Mouse (Mus musculus) forebrain, embryonic 12.5 days (tissue): ENCODE data around the gene Tmem125. TPM values are rescaled to one million over a fixed set of nuclear protein-coding genes. Genes with fewer than 3 reads are reported as not detected.
"Not testable (repeated sequence)": the region's sequence is repeated elsewhere in the genome, so short reads cannot be mapped to it uniquely, and the experiment has no call there.

Experiments used
- ATAC-seq: fragments of 200-750 bp; cut with Nextera tagmentation; 2 replicates; pipeline ENCODE4 v1.8.0; 2017; ENCODE audit warnings: moderate TSS enrichment; ENCODE audit not compliant: low FRiP score
- H3K27ac ChIP-seq: fragments of 300-500 bp; sonication (generic); 2 replicates; pipeline ENCODE4 v1.5.1; 2016; ENCODE audit warnings: mild to moderate bottlenecking
- H3K27me3 ChIP-seq: fragments of 300-500 bp; sonication (generic); 2 replicates; pipeline ENCODE4 v1.6.1; 2016; ENCODE audit warnings: mild to moderate bottlenecking
- H3K36me3 ChIP-seq: fragments of 300-500 bp; sonication (generic); replicated peaks from 2 replicates; pipeline ENCODE4 v1.6.1; 2016; ENCODE audit warnings: mild to moderate bottlenecking
- H3K4me1 ChIP-seq: fragments of 300-500 bp; sonication (generic); 2 replicates; pipeline ENCODE4 v1.6.1; 2016
- H3K4me2 ChIP-seq: fragments of 300-500 bp; sonication (generic); 2 replicates; pipeline ENCODE4 v1.6.1; 2016; ENCODE audit warnings: mild to moderate bottlenecking, moderate library complexity
- H3K4me3 ChIP-seq: fragments of 300-500 bp; sonication (generic); replicated peaks from 2 replicates; pipeline ENCODE4 v1.5.1; 2016; ENCODE audit warnings: mild to moderate bottlenecking
- H3K9ac ChIP-seq: fragments of 300-500 bp; sonication (generic); 2 replicates; pipeline ENCODE4 v1.6.1; 2016; ENCODE audit warnings: mild to moderate bottlenecking
- H3K9me3 ChIP-seq: fragments of 300-500 bp; sonication (generic); 2 replicates; pipeline ENCODE4 v1.6.1; 2016
- WGBS: fragments of 180-500 bp; shearing (Covaris S2); methylation state at CpG from one replicate; pipeline ENCODE4 v1.1.7; 2016; 5-methylcytosine and 5-hydroxymethylcytosine counted together
- polyA plus RNA-seq: library from polyadenylated mRNA; unstranded; fragments of >200 nt; fragmentation: Nextera tagmentation; extraction: Ambion mirVana; gene quantifications from 2 replicates; pipeline ENCODE4 v1.2.1, GENCODE M21; 2016

The Tmem125 gene
- polyA plus RNA-seq, 1 experiment from 2014 or later: not detected

DNA sequence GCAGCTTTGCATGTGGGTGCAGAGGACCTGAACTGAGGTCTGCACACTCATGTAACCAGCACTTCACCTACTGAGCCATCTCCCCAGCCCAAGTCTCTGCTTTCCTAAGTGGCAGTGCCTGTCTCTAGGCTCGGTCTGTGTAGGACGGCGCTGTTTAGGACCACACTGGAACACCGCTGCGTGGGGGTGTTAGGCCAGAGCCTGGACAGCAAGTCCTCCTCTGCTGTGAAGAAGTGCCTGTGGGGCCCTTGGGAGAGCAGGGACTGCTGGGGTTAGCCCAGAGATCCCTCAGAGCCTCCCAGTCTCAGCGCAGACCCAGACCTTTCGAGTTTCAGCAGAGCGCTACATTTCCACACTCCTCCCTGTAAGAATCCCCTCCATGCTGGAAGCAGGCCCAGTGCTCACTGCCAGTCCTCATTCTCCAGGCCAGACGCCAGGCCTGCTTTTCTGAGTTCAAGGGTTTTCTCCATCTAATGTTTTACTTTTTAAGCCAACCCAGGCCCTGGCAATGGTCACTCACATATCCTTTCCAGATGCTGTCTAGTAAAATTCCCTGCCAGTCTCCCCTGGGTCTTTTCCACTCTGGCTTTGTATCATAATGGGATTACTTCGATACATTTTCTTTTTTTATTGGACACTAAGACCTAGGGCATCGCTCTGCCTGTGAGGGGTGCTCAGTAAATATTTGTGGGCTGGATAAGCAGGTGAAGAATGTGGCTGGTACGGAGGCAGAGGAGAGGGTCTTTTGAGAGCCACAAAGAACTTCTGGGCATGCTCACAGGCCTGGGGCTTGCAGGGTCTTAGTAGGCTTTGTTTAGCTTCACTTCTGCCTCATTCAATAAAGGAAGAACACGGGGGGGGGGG, 20.4 kb upstream of the Tmem125 start:
- Histone ChIP-seq H3K27me3 (peaks cover 2% of the 10 kb centered on the region), H3K4me2 (no peak overlapping the region), H3K36me3 (no peaks in the 10 kb centered on the region), H3K9me3 (no peaks in the 10 kb centered on the region), H3K4me1 (peaks cover 12% of the 10 kb centered on the region; the same call in 1 of the 2 replicates), H3K27ac (no peak overlapping the region), H3K9ac (no peak overlapping the region), H3K4me3 (no peak overlapping the region)
- WGBS: 71% methylated on average over 13 of the region's 13 CpGs
- ATAC-seq: no peak

DNA sequence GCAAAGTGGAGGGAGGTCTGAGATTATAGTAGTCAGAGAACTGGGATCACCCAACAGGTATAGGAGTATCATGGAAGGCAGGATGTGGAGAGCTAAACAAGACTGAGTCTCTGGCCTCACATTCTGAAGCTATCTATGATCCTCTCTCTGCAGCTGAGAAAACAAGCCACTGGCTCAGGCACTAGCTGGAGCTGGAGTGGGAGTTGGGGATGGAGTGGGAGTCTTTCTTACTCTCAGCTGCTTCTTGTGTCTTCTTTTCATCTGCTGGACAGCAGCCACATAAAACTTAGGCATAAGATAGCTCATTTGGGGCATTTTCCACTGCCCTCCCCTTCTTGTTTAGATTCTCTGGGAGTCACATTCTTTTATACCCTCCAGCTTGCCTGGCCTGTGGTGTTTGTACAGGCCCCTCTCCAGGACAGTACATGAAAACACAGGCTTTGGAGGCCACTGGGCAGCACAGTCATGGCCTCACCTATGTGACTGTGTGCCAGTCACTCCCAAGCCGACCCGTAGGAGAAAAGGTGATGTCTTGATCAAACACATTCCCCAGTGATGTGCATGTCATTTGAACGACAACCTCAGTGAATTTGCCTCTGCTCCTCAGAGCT, 9.3 kb upstream of the Tmem125 start:
- no peak overlapping the region for H3K9ac ChIP-seq
- no peaks in the 10 kb centered on the region for H3K4me1 ChIP-seq
- no peaks in the 10 kb centered on the region for H3K9me3 ChIP-seq
- WGBS: 86% methylated on average over 3 of the region's 3 CpGs
- H3K4me2 ChIP-seq: no peak overlapping the region
- no peaks in the 10 kb centered on the region for H3K27me3 ChIP-seq
- no peak for ATAC-seq
- H3K36me3 ChIP-seq: no peaks in the 10 kb centered on the region
- H3K4me3 ChIP-seq: no peak overlapping the region
- no peak overlapping the region for H3K27ac ChIP-seq

DNA sequence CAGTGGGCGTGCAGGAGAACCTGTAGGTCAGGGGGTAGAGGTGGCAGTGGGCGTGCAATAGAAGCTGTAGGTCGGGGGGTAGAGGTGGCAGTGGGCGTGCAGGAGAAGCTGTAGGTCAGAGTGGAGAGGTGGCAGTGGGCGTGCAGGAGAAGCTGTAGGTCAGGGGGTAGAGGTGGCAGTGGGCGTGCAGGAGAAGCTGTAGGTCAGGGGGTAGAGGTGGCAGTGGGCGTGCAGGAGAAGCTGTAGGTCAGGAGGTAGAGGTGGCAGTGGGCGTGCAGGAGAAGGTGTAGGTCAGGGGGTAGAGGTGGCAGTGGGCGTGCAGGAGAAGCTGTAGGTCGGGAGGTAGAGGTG, 4.3 kb upstream of the Tmem125 start:
- H3K9me3 ChIP-seq, H3K27ac ChIP-seq, H3K36me3 ChIP-seq, ATAC-seq, H3K4me3 ChIP-seq, H3K9ac ChIP-seq, H3K4me2 ChIP-seq, H3K27me3 ChIP-seq, H3K4me1 ChIP-seq: not testable (repeated sequence)
- 88% methylated on average over 10 of the region's 10 CpGs for WGBS

DNA sequence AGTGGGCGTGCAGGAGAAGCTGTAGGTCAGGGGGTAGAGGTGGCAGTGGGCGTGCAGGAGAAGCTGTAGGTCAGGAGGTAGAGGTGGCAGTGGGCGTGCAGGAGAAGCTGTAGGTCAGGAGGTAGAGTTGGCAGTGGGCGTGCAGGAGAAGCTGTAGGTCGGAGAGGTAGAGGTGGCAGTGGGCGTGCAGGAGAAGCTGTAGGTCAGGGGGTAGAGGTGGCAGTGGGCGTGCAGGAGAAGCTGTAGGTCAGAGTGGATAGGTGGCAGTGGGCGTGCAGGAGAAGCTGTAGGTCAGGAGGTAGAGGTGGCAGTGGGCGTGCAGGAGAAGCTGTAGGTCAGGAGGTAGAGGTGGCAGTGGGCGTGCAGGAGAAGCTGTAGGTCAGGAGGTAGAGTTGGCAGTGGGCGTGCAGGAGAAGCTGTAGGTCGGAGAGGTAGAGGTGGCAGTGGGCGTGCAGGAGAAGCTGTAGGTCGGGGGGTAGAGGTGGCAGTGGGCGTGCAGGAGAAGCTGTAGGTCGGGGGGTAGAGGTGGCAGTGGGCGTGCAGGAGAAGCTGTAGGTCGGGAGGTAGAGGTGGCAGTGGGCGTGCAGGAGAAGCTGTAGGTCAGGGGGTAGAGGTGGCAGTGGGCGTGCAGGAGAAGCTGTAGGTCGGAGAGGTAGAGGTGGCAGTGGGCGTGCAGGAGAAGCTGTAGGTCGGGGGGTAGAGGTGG, 3.7 kb upstream of the Tmem125 start:
- not testable (repeated sequence) for ATAC-seq, H3K27ac ChIP-seq, H3K27me3 ChIP-seq, H3K4me3 ChIP-seq, H3K36me3 ChIP-seq, H3K4me1 ChIP-seq, H3K9ac ChIP-seq, H3K9me3 ChIP-seq, H3K4me2 ChIP-seq
- WGBS: 90% methylated on average over 23 of the region's 23 CpGs

DNA sequence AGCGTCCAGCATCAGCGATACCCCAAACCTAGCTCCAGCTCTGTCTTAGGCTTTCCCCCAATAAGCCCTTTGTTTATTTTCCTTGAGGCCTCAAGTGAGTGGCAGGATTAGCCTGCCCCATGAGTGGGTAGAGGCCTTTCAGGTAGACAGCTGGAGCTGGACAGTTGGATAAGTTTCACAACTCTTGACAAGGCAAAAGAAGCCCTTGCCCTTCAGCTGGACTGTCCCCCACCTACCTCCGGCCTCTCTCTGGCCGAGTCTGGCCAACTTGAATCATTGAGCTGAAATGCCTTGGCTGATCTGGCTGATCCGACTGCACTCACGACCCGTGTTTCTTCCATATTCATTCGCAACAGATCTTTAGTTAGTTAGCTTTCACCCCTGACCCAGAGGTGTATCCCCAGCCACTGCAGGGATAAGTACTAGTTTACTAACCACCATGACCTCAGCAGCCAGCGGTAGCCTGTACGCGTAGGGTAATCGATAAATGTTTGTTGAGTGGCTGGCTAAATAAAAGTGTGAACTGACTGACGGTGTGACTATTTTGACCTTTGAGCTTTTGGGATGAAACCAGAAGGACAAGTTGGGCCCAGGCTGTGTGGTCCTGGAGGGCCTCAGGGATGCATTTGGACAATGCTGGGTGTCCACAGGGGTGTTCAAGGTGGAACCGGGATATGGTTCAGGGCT, 740 bp upstream of the Tmem125 start:
- no peak overlapping the region for H3K9ac ChIP-seq
- WGBS: 77% methylated on average over 14 of the region's 14 CpGs
- no peak overlapping the region for H3K4me2 ChIP-seq
- peaks cover 9% of the 10 kb centered on the region; the same call in 1 of the 2 replicates for H3K4me1 ChIP-seq
- 0 out of 2 replicates have a peak, but pooled peaks cover 3% of the 10 kb centered on the region for H3K9me3 ChIP-seq
- no peak overlapping the region for H3K27ac ChIP-seq
- peaks cover 20% of the 10 kb centered on the region for H3K27me3 ChIP-seq
- no peak for ATAC-seq
- H3K4me3 ChIP-seq: no peak overlapping the region
- no peaks in the 10 kb centered on the region for H3K36me3 ChIP-seq

DNA sequence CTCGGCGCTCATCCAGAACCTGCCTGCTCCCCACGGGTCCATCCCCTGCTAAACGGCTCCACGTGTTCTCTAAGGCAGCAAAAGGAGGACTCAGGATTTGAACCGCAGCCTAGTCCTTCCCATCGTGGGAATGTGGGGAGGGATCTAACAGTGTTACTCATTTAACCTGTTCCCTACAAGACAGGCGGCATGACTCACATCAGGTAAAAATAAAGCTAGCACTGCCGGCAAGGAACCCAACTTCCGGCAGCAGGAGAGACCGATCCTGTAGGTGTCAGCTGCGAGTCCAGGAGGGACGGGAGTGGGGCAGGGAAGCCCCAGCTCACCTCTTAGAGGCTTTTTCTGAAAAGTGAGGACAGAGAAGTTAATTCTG, 700 bp downstream of the Tmem125 start:
- 21% methylated on average over 13 of the region's 13 CpGs for WGBS
- Histone ChIP-seq H3K9me3 (0 out of 2 replicates have a peak, but pooled peaks cover 3% of the 10 kb centered on the region), H3K4me2 (peak overlapping the region; percentile 57), H3K36me3 (no peaks in the 10 kb centered on the region), H3K4me1 (peaks cover 9% of the 10 kb centered on the region; the same call in 1 of the 2 replicates), H3K27ac (no peak overlapping the region), H3K27me3 (peaks cover 23% of the 10 kb centered on the region), H3K9ac (no peak overlapping the region), H3K4me3 (peak overlapping the region; percentile 29; the same call in 1 of the 2 replicates)
- ATAC-seq: no peak

DNA sequence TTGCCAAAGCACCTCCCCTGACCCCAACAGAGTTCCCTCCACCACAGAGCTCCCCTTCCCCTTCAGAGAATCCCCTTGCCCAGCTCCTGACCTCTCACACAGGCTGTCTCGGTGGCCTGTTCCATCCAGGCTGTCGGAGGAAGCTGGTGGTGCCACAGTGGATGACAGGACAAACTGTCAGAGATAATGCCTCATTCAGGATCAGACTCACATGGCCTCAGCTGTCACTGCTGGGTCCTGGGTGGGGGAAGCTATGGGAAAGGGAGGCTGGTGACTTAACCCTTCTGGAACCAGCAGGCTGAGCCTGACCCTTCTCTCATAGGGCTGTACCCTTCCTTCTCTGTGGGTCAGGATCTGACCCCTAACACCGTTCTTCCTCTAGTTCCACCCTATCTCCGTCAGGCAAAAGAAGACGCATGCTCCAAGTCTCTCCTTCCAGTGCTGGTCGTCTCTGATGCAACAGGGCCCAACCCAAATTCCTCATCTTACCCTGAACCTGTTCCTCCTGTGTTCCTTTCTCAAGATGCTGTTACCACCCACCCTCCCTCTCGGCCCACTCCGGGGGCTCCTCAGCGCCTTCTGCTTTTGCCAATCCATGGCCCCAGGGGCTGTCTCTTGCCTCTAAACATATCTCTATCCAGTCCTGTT, 1.2 kb downstream of the Tmem125 start:
- 69% methylated on average over 9 of the region's 9 CpGs for WGBS
- no peak overlapping the region for H3K4me3 ChIP-seq
- H3K4me2 ChIP-seq: peak overlapping the region; percentile 57; the same call in 1 of the 2 replicates
- H3K27ac ChIP-seq: no peak overlapping the region
- no peak for ATAC-seq
- H3K27me3 ChIP-seq: peaks cover 23% of the 10 kb centered on the region
- no peaks in the 10 kb centered on the region for H3K36me3 ChIP-seq
- H3K9ac ChIP-seq: no peak overlapping the region
- peaks cover 9% of the 10 kb centered on the region; the same call in 1 of the 2 replicates for H3K4me1 ChIP-seq
- 0 out of 2 replicates have a peak, but pooled peaks cover 3% of the 10 kb centered on the region for H3K9me3 ChIP-seq

DNA sequence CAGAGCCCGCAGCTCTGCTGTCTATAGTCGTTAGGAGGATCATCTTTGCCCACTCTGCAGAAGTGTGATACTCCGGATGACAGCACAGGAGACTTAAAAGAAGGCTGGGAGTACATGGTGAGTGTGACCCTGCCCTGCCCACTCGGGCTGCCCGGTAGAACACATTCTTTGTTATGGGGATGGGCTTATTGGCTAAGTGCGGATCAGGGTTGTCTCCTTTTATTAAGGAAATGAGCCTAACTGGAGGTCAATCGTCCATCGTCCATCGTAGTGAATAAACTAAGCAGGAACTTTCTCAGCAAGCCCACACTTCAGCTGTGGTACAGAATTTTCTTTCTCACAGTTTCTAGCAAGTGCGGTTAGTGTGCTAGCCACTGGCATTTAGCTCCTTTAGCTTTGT, 3.9 kb downstream of the Tmem125 start:
- H3K9me3 ChIP-seq: no peaks in the 10 kb centered on the region
- no peak overlapping the region for H3K4me3 ChIP-seq
- H3K4me1 ChIP-seq: peaks cover 9% of the 10 kb centered on the region; the same call in 1 of the 2 replicates
- H3K4me2 ChIP-seq: no peak overlapping the region
- peaks cover 23% of the 10 kb centered on the region for H3K27me3 ChIP-seq
- WGBS: 8% methylated on average over 10 of the region's 10 CpGs
- ATAC-seq: no peak
- no peak overlapping the region for H3K27ac ChIP-seq
- no peak overlapping the region for H3K9ac ChIP-seq
- no peaks in the 10 kb centered on the region for H3K36me3 ChIP-seq

DNA sequence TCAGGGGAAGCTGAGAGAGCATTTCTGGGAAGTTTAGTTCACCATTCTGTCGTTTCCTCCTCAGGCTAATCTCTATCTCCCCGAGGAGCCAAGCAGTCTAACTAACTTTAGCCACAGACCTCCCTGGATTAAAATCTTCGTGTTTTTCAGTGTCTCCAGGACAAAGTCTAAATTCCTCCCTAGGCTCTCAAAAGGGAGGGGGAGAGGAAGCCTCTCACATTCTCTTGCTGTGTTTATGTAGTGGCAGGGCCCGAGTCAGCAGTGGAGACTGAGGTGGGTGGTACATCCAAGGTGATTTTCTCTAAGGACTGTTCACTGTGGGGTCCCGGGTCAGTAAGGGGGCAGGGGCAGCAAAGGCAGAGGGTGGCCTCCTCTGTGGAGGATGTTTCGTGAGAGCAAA, 6.0 kb downstream of the Tmem125 start:
- Histone ChIP-seq H3K27ac (no peak overlapping the region), H3K9me3 (no peaks in the 10 kb centered on the region), H3K4me3 (no peak overlapping the region), H3K27me3 (peaks cover 18% of the 10 kb centered on the region), H3K36me3 (no peaks in the 10 kb centered on the region), H3K9ac (no peak overlapping the region), H3K4me1 (no peaks in the 10 kb centered on the region), H3K4me2 (no peak overlapping the region)
- 53% methylated on average over 6 of the region's 6 CpGs for WGBS
- ATAC-seq: no peak

DNA sequence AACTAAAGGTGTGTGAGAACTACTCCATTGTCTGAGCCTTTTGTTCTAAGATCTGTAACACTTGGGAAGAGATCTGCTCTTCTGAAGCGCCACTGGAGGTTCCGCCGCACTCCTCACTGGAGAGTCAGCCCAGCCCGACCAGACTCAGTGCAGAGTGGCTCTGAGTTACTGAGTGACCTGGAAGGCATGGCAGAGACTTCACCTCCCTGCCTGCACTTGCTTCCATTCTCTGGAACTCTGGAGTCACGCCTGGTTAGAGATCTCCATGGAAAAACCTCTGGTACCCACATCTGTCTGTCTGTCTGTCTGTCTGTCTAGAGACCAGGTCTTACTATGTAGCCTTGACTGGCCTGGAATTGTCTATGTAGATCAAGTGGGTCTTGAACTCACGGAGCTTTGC, 8.2 kb downstream of the Tmem125 start:
- WGBS: 80% methylated on average over 6 of the region's 6 CpGs
- no peaks in the 10 kb centered on the region for H3K9me3 ChIP-seq
- no peak overlapping the region for H3K9ac ChIP-seq
- peaks cover 7% of the 10 kb centered on the region; the same call in 1 of the 2 replicates for H3K4me1 ChIP-seq
- H3K4me2 ChIP-seq: no peak overlapping the region
- H3K36me3 ChIP-seq: no peaks in the 10 kb centered on the region
- H3K4me3 ChIP-seq: no peak overlapping the region
- H3K27ac ChIP-seq: no peak overlapping the region
- ATAC-seq: no peak
- peaks cover 3% of the 10 kb centered on the region; the same call in 1 of the 2 replicates for H3K27me3 ChIP-seq

DNA sequence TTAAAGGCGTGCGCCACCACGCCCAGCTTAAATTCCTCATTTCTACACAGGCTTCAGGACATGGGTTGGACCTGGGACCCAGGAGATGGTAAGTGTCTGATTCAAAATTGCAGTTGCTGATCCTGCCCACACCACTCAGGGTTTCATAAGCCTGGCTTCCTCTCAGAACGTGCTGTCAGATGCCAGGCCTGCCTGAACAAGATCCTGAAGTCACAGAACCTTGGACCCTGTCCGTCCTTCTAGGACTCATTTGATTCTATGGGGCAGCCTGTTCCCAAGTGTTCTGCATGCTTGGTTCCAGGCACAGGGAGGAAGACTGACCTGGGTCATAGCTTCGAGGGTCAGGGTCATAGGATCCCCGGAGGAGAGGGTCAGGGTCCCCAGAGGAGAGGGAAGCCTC, 10.2 kb downstream of the Tmem125 start:
- H3K4me1 ChIP-seq: peaks cover 7% of the 10 kb centered on the region; the same call in 1 of the 2 replicates
- no peak overlapping the region for H3K9ac ChIP-seq
- no peak overlapping the region for H3K4me3 ChIP-seq
- no peaks in the 10 kb centered on the region for H3K9me3 ChIP-seq
- 0 out of 2 replicates have a peak, but pooled peaks cover 3% of the 10 kb centered on the region for H3K27me3 ChIP-seq
- no peaks in the 10 kb centered on the region for H3K36me3 ChIP-seq
- H3K4me2 ChIP-seq: no peak overlapping the region
- WGBS: 85% methylated on average over 7 of the region's 7 CpGs
- no peak for ATAC-seq
- H3K27ac ChIP-seq: no peak overlapping the region
